Mouse (Mus musculus) layer of hippocampus, adult 2 months (tissue): ENCODE data around the gene Faf1. TPM values are rescaled to one million over a fixed set of nuclear protein-coding genes. Genes with fewer than 3 reads are reported as not detected.
A peak's percentile ranks its signal among the peaks of the same experiment; 100 is the strongest.
"Not testable (repeated sequence)": the region's sequence is repeated elsewhere in the genome, so short reads cannot be mapped to it uniquely, and the experiment has no call there.

Experiments
- DNase-seq, 2 experiments: peaks; one replicate each; pipeline ENCODE4 v3.0.0; 2022; ENCODE audit warnings: low spot score in 2 of 2
- H3K27ac ChIP-seq: fragments of 200-600 bp; 2 replicates; pipeline ENCODE4 v1.8.1; 2022
- H3K4me3 ChIP-seq: fragments of 200-600 bp; 2 replicates; pipeline ENCODE4 v1.8.1; 2022; ENCODE audit warnings: mild to moderate bottlenecking
- CTCF ChIP-seq: fragments of 200-600 bp; conservative IDR thresholded peaks from 2 replicates; pipeline ENCODE4 v1.8.1; 2022; ENCODE audit warnings: antibody characterized with exemption, mild to moderate bottlenecking, moderate library complexity
- total RNA-seq, 2 experiments: library from RNA; stranded (reverse); gene quantifications; 2 replicates each; pipeline ENCODE4 v1.2.3; 2021

Gene Faf1
- total RNA-seq, 2 experiments from 2014 or later = 26.8 to 27.6 TPM

- peak; percentile 78 for TF ChIP-seq CTCF
- no peak overlapping the region for H3K27ac ChIP-seq
- DNase-seq = no peak
- H3K4me3 ChIP-seq = no peak overlapping the region
Measured at GRCm38 (mm10) chr4:109670213-109670612, 6.2 kb upstream of the Faf1 start.

DNA sequence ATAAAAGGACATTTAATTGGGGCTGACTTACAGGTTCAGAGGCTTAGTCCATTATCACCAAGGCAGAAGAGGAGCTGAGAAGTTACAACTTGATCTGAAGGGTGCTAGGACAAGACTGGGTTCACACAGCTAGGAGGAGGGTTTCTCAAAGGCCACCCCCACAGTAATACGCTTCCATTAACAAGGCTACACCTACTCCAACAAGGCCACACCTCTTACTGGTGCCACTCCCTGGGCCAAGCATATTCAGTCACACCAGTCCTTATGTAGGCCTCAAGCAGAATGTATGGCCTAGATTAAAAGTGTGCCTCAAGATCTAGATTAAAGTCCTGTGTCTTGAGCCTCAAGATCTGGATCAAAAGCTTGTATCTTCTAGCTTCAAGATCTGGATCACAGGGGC lies 4.4 kb upstream of the Faf1 start:
- TF ChIP-seq CTCF = no peak
- Histone ChIP-seq H3K27ac (no peak overlapping the region), H3K4me3 (no peak overlapping the region)
- no peak for DNase-seq

- TF ChIP-seq CTCF = no peak
- no peak overlapping the region for H3K4me3 ChIP-seq
- no peak for DNase-seq
- H3K27ac ChIP-seq = no peak overlapping the region
Measured at GRCm38 (mm10) chr4:109674097-109674496, 2.3 kb upstream of the Faf1 start.

GRCm38 (mm10) chr4:109677221-109677620 lies 833 bp downstream of the Faf1 start:
- H3K4me3 ChIP-seq = peak overlapping the region; percentile 87
- H3K27ac ChIP-seq = peak overlapping the region; percentile 97
- TF ChIP-seq CTCF = no peak
- DNase-seq = no peak

GRCm38 (mm10) chr4:109683561-109683960 lies 7.2 kb downstream of the Faf1 start:
- no peak overlapping the region for H3K27ac ChIP-seq
- no peak for DNase-seq
- H3K4me3 ChIP-seq = no peak overlapping the region
- TF ChIP-seq CTCF = no peak

DNA sequence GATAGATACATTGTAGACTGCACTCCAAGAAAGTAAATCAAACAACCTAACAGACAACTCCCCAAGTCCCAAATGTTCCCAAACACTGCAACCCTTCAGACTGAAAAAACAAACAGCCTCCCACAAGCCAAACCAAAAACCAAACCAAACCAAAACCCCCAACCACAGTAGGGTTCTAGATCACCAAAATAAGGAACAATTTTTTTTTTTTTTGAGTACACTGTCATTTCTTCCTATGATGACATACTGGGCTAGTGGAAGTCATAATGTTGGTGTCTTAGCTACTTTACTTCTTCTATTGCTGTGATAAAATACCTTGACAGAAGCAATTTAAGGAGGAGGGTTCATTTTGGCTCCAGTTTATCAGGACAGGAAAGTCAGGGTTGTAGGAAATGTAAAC lies 16.3 kb downstream of the Faf1 start:
- Histone ChIP-seq H3K27ac (no peak overlapping the region), H3K4me3 (no peak overlapping the region)
- no peak for TF ChIP-seq CTCF
- no peak for DNase-seq

DNA sequence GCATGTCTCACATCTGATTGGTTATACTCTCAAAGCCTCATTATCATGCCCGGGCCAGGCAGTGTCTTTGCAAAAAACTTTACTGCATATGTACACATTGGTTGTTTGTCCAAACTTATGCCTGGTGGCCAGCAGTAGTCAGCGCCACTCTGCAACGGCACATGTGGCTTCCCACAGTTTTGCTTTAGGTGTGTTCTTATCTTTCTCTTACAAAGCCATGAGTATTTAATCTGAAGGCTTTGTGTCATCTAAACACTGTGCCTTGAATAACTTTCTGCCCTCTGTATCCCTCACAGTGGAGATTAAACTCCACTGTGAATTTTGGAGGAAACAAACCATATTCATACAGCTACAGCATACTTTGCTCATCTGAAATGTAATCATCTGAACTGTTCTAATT lies 24.3 kb downstream of the Faf1 start:
- H3K4me3 ChIP-seq, DNase-seq, H3K27ac ChIP-seq: not testable (repeated sequence)

GRCm38 (mm10) chr4:109703568-109703967 lies 27.2 kb downstream of the Faf1 start:
- H3K4me3 ChIP-seq = no peak overlapping the region
- TF ChIP-seq CTCF = peak; percentile 92
- DNase-seq = peak in 1 of 2 experiments; percentile 20
- no peak overlapping the region for H3K27ac ChIP-seq

DNA sequence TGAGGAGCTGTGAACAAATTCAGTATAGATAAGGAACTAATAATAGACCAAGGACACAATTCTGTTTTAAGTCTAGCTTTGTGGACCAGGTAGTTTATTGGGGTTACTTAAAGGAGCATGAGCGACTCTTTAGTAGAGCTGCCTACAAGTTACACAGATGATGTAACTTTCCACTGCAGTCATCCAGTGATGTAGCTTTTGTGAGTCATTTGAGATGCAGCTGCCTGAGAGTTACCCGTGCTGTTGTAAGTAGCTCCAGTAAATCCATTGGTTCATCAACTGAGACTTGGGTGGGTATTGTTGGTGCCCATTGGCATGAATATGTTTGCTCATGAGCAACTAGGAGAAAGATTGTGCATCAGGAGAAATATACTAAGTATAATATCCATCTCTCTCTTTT lies 29.0 kb downstream of the Faf1 start:
- DNase-seq = no peak
- Histone ChIP-seq H3K4me3 (no peak overlapping the region), H3K27ac (no peak overlapping the region)

GRCm38 (mm10) chr4:109719281-109719680 lies 42.9 kb downstream of the Faf1 start:
- no peak overlapping the region for H3K4me3 ChIP-seq
- no peak for TF ChIP-seq CTCF
- H3K27ac ChIP-seq = no peak overlapping the region
- no peak for DNase-seq

More for the DNA sequence above, 29.0 kb downstream of the Faf1 start:
- TF ChIP-seq CTCF = no peak

DNA sequence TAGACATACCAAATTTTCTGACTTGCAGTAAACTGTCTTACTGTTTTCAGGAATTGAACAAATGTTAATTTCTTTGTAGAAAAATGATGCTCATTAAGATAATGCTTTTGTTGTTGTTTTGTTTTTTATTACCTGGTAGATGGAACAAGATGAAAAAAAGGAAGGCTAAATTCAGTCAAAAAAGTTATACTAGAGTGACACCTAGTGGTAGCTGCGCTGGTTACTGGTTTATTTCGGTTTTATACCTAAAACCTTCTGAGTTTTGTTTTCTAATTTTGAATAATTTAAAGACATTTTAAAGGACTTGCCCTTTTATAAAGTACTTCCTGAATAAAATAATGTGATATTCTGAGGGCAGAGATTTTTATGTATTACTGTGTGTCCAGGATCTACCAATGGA lies 52.9 kb downstream of the Faf1 start:
- Histone ChIP-seq H3K4me3 (no peak overlapping the region), H3K27ac (no peak overlapping the region)
- TF ChIP-seq CTCF = peak; percentile 92
- peak; percentile 21 to 46 for DNase-seq

DNA sequence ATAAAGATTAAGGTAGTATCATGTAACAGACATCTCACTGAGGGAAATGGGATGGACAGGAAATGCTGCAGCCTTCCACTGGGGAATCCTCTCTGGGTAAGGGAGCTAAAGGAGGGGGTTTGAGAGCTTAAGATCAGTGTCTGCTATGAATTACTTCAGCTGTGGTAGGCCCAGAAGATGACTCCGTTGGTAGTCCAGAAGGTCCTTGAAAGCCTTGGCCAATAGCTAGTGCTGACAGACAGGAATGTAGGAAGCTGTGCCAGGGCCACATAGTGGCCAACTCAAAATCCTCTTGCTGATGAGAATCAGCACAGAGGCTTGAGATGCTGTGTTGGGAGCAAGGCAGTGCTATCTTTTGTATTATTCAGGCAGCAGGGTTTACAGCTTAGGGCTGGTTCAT lies 59.4 kb downstream of the Faf1 start:
- no peak overlapping the region for H3K4me3 ChIP-seq
- DNase-seq = no peak
- no peak overlapping the region for H3K27ac ChIP-seq
- no peak for TF ChIP-seq CTCF

GRCm38 (mm10) chr4:109743984-109744383 lies 67.6 kb downstream of the Faf1 start:
- peak; percentile 81 for TF ChIP-seq CTCF
- no peak for DNase-seq
- H3K27ac ChIP-seq = no peak overlapping the region
- H3K4me3 ChIP-seq = no peak overlapping the region

GRCm38 (mm10) chr4:109759031-109759430 lies 82.6 kb downstream of the Faf1 start:
- peak; percentile 48 to 60 for DNase-seq

GRCm38 (mm10) chr4:109759901-109760300 lies 83.5 kb downstream of the Faf1 start:
- no peak for DNase-seq
- no peak for TF ChIP-seq CTCF
- H3K27ac ChIP-seq = no peak overlapping the region
- H3K4me3 ChIP-seq = no peak overlapping the region

More at GRCm38 (mm10) chr4:109759031-109759430, 82.6 kb downstream of the Faf1 start:
- no peak overlapping the region for H3K4me3 ChIP-seq
- TF ChIP-seq CTCF = peak; percentile 91
- H3K27ac ChIP-seq = no peak overlapping the region
